Mouse (Mus musculus) spleen, adult 2 months (tissue): ENCODE data around the gene Sec14l5.

Experiments used
- CTCF ChIP-seq: fragments of 200-500 bp; IDR thresholded peaks from 2 replicates; pipeline ENCODE4 v1.5.1; 2011; ENCODE audit warnings: mild to moderate bottlenecking, inconsistent platforms; ENCODE audit not compliant: insufficient read depth, insufficient read length, insufficient replicate concordance; ENCODE audit errors: extremely low read depth
- POLR2A ChIP-seq: fragments of 200-500 bp; IDR thresholded peaks from 2 replicates; pipeline ENCODE4 v1.6.1; 2011; ENCODE audit warnings: low read depth, low read length, inconsistent platforms

- TF ChIP-seq CTCF (no peak), POLR2A (no peak)
Observed at GRCm38 (mm10) chr16:5212150-5212549, 65.2 kb downstream of the Sec14l5 start.
